Mouse (Mus musculus) gastrocnemius, adult 2 months (tissue): ENCODE results near the gene Dab2. TPM values are rescaled to one million over a fixed set of nuclear protein-coding genes. Genes with fewer than 3 reads are reported as not detected.

Experiments
- DNase-seq: peaks from one replicate; pipeline ENCODE4 v3.0.0; 2022
- H3K27ac ChIP-seq: fragments of 200-600 bp; 2 replicates; pipeline ENCODE4 v1.8.1; 2022; ENCODE audit warnings: mild to moderate bottlenecking
- H3K4me3 ChIP-seq: fragments of 200-600 bp; 2 replicates; pipeline ENCODE4 v1.8.1; 2022; ENCODE audit warnings: mild to moderate bottlenecking, moderate library complexity
- CTCF ChIP-seq: fragments of 200-600 bp; IDR thresholded peaks from 2 replicates; pipeline ENCODE4 v1.8.1; 2022; ENCODE audit warnings: antibody characterized with exemption, mild to moderate bottlenecking, moderate library complexity
- intact Hi-C: fragments of 180-260 bp; cut with DNase I; formaldehyde crosslinking; loops from one replicate; pipeline ENCODE4 v1.15.1; 2025
- total RNA-seq, 2 experiments: library from RNA; stranded (reverse); gene quantifications; 2 replicates each; pipeline ENCODE4 v1.2.3; 2021

Gene Dab2
- total RNA-seq, 2 experiments from 2014 or later = 10.5 to 11.0 TPM

- intact Hi-C loops = no loop called here
- TF ChIP-seq CTCF = no peak
- Histone ChIP-seq H3K27ac (no peak overlapping the region), H3K4me3 (no peak overlapping the region)
- DNase-seq = no peak
These were observed 2.6 kb downstream of the Dab2 start for GRCm38 (mm10) chr15:6302219-6302618.

- H3K4me3 ChIP-seq = no peak overlapping the region
- no peak for DNase-seq
- TF ChIP-seq CTCF = no peak
- intact Hi-C loops = no loop called here
- H3K27ac ChIP-seq = no peak overlapping the region
These were observed 4.2 kb downstream of the Dab2 start for GRCm38 (mm10) chr15:6303822-6304221.

- no peak for TF ChIP-seq CTCF
- no peak for DNase-seq
- Histone ChIP-seq H3K4me3 (no peak overlapping the region), H3K27ac (no peak overlapping the region)
- intact Hi-C loops = no loop called here
These were observed 10.0 kb downstream of the Dab2 start for GRCm38 (mm10) chr15:6309633-6310032.

GRCm38 (mm10) chr15:6310417-6310816 is 10.8 kb downstream of the Dab2 start:
- DNase-seq = no peak
- no peak for TF ChIP-seq CTCF
- intact Hi-C loops = no loop called here
- Histone ChIP-seq H3K27ac (no peak overlapping the region), H3K4me3 (no peak overlapping the region)

GRCm38 (mm10) chr15:6312396-6312795 is 12.8 kb downstream of the Dab2 start:
- intact Hi-C loops = no loop called here
- TF ChIP-seq CTCF = no peak
- Histone ChIP-seq H3K27ac (no peak overlapping the region), H3K4me3 (no peak overlapping the region)
- DNase-seq = no peak

GRCm38 (mm10) chr15:6319352-6319751 is 19.8 kb downstream of the Dab2 start:
- intact Hi-C loops = no loop called here
- Histone ChIP-seq H3K27ac (no peak overlapping the region), H3K4me3 (no peak overlapping the region)
- TF ChIP-seq CTCF = no peak
- no peak for DNase-seq

GRCm38 (mm10) chr15:6320501-6320900 is 20.9 kb downstream of the Dab2 start:
- no peak overlapping the region for H3K4me3 ChIP-seq
- no peak overlapping the region for H3K27ac ChIP-seq
- intact Hi-C loops = no loop called here
- no peak for TF ChIP-seq CTCF
- no peak for DNase-seq

- no peak for TF ChIP-seq CTCF
- DNase-seq = no peak
- no peak overlapping the region for H3K4me3 ChIP-seq
- intact Hi-C loops = no loop called here
- H3K27ac ChIP-seq = no peak overlapping the region
These were observed 21.7 kb downstream of the Dab2 start for GRCm38 (mm10) chr15:6321263-6321662.

- H3K4me3 ChIP-seq = no peak overlapping the region
- TF ChIP-seq CTCF = no peak
- DNase-seq = no peak
- intact Hi-C loops = no loop called here
- no peak overlapping the region for H3K27ac ChIP-seq
These were observed 22.7 kb downstream of the Dab2 start for GRCm38 (mm10) chr15:6322311-6322710.

GRCm38 (mm10) chr15:6323577-6323976 is 24.0 kb downstream of the Dab2 start:
- no peak for TF ChIP-seq CTCF
- Histone ChIP-seq H3K4me3 (no peak overlapping the region), H3K27ac (no peak overlapping the region)
- DNase-seq = no peak
- intact Hi-C loops = no loop called here

GRCm38 (mm10) chr15:6325443-6325842 is 25.9 kb downstream of the Dab2 start:
- Histone ChIP-seq H3K27ac (no peak overlapping the region), H3K4me3 (no peak overlapping the region)
- DNase-seq = no peak
- TF ChIP-seq CTCF = no peak
- intact Hi-C loops = no loop called here

- DNase-seq = no peak
- Histone ChIP-seq H3K4me3 (no peak overlapping the region), H3K27ac (no peak overlapping the region)
- no peak for TF ChIP-seq CTCF
- intact Hi-C loops = no loop called here
These were observed 26.4 kb downstream of the Dab2 start for GRCm38 (mm10) chr15:6326011-6326410.

GRCm38 (mm10) chr15:6331380-6331779 is 31.8 kb downstream of the Dab2 start:
- H3K27ac ChIP-seq = no peak overlapping the region
- no peak overlapping the region for H3K4me3 ChIP-seq
- intact Hi-C loops = no loop called here
- no peak for DNase-seq
- no peak for TF ChIP-seq CTCF

GRCm38 (mm10) chr15:6334664-6335206 is 35.1 kb downstream of the Dab2 start:
- TF ChIP-seq CTCF = no peak
- H3K27ac ChIP-seq = no peak overlapping the region

GRCm38 (mm10) chr15:6339767-6340166 is 40.2 kb downstream of the Dab2 start:
- Histone ChIP-seq H3K4me3 (no peak overlapping the region), H3K27ac (no peak overlapping the region)
- intact Hi-C loops = no loop called here
- TF ChIP-seq CTCF = no peak
- DNase-seq = no peak

More at GRCm38 (mm10) chr15:6334664-6335206, 35.1 kb downstream of the Dab2 start:
- intact Hi-C loops = no loop called here
- DNase-seq = no peak
- no peak overlapping the region for H3K4me3 ChIP-seq
